Mouse (Mus musculus) olfactory bulb, adult 2 months (tissue): ENCODE data around the gene Klhl5.

Source experiments
- CTCF ChIP-seq: fragments of 200-500 bp; IDR thresholded peaks from 2 replicates; pipeline ENCODE4 v1.5.1; 2012; ENCODE audit warnings: low read depth, mild to moderate bottlenecking, low read length, moderate library complexity; ENCODE audit not compliant: insufficient read depth
- POLR2A ChIP-seq: fragments of 200-500 bp; IDR thresholded peaks from 2 replicates; pipeline ENCODE4 v1.6.1; 2012; ENCODE audit warnings: mild to moderate bottlenecking, low read depth, low read length, moderate library complexity; ENCODE audit not compliant: insufficient read depth

DNA sequence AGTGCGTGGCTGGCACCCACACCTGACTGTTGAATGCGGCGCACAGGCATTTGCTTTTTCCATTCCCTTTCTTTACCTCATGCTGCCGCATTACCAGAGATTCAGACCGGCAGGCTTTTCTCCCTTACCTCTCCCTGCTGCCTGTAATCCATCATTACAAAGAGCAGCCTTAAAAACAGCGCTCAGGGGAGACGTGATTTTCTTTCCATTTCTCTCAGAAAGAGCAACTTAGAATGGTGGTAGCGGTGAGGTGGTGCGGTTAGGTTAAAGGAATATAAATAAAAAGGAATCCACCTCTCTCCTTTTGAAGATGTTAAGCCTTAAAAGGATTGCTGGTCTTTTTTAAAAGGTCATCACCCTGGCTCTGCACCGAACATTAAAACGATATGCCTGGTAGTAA lies 37.5 kb upstream of the Klhl5 start:
- TF ChIP-seq POLR2A (no peak), CTCF (no peak)
